Mouse (Mus musculus): ENCODE data around the gene Cacna1h. TPM values are rescaled to one million over a fixed set of nuclear protein-coding genes. Genes with fewer than 3 reads are reported as not detected.
A peak's percentile ranks its signal among the peaks of the same experiment; 100 is the strongest.

Cacna1h gene
- polyA plus RNA-seq, 1 experiment from 2014 or later = 0.15 TPM

GRCm38 (mm10) chr17:25452246-25452965 lies 18.8 kb upstream of the Cacna1h start:
- Histone ChIP-seq H3K27me3 (ENCODE audit: insufficient read depth, low read length) (no peaks in the 10 kb centered on the region), H3K9ac (replicated peaks) (no peak overlapping the region), H3K4me2 (ENCODE audit: low read depth, low read length) (no peak overlapping the region), H3K4me1 (ENCODE audit: insufficient read depth) (0 out of 2 replicates have a peak, but pooled peaks cover 3% of the 10 kb centered on the region), H3K9me3 (ENCODE audit: low read length) (no peaks in the 10 kb centered on the region), H3K4me3 (ENCODE audit: low read depth, low read length) (no peak overlapping the region), H3K36me3 (replicated peaks; ENCODE audit: insufficient read depth, low read length) (no peaks in the 10 kb centered on the region), H3K27ac (ENCODE audit: low read depth) (no peak overlapping the region)
- ATAC-seq (no peak), DNase-seq (no peak)
- 74% methylated on average over 5 of the region's 5 CpGs for WGBS (ENCODE audit: insufficient replicate concordance)
- no peak for TF ChIP-seq CTCF (IDR thresholded peaks at IDR 0.05; ENCODE audit: low read depth)
- TF ChIP-seq EP300 (IDR thresholded peaks at IDR 0.05; ENCODE audit: low read depth) = no peak

- Histone ChIP-seq H3K4me1 (ENCODE audit: insufficient read depth) (0 out of 2 replicates have a peak, but pooled peaks cover 3% of the 10 kb centered on the region), H3K9me3 (ENCODE audit: low read length) (no peaks in the 10 kb centered on the region), H3K4me3 (ENCODE audit: low read depth, low read length) (no peak overlapping the region), H3K36me3 (replicated peaks; ENCODE audit: insufficient read depth, low read length) (no peaks in the 10 kb centered on the region), H3K4me2 (ENCODE audit: low read depth, low read length) (no peak overlapping the region), H3K27ac (ENCODE audit: low read depth) (no peak overlapping the region), H3K27me3 (ENCODE audit: insufficient read depth, low read length) (no peaks in the 10 kb centered on the region), H3K9ac (replicated peaks) (no peak overlapping the region)
- 55% methylated on average over 4 of the region's 4 CpGs for WGBS (ENCODE audit: insufficient replicate concordance)
- ATAC-seq (no peak; the same call in 1 of the 2 replicates), DNase-seq (no peak)
- no peak for TF ChIP-seq EP300 (IDR thresholded peaks at IDR 0.05; ENCODE audit: low read depth)
- TF ChIP-seq CTCF (IDR thresholded peaks at IDR 0.05; ENCODE audit: low read depth) = no peak
Observed at GRCm38 (mm10) chr17:25450329-25450728, 16.7 kb upstream of the Cacna1h start.

GRCm38 (mm10) chr17:25447865-25448264 lies 14.3 kb upstream of the Cacna1h start:
- 70% methylated on average over 12 of the region's 12 CpGs for WGBS (ENCODE audit: insufficient replicate concordance)
- H3K9me3 ChIP-seq (ENCODE audit: low read length) = no peaks in the 10 kb centered on the region
- TF ChIP-seq CTCF (IDR thresholded peaks at IDR 0.05; ENCODE audit: low read depth) = no peak
- no peak for TF ChIP-seq EP300 (IDR thresholded peaks at IDR 0.05; ENCODE audit: low read depth)
- H3K27ac ChIP-seq (ENCODE audit: low read depth) = no peak overlapping the region
- 0 out of 2 replicates have a peak, but pooled peaks cover 3% of the 10 kb centered on the region for H3K4me1 ChIP-seq (ENCODE audit: insufficient read depth)
- no peak for DNase-seq
- no peaks in the 10 kb centered on the region for H3K36me3 ChIP-seq (replicated peaks; ENCODE audit: insufficient read depth, low read length)
- H3K27me3 ChIP-seq (ENCODE audit: insufficient read depth, low read length) = no peaks in the 10 kb centered on the region
- H3K4me2 ChIP-seq (ENCODE audit: low read depth, low read length) = no peak overlapping the region
- H3K4me3 ChIP-seq (ENCODE audit: low read depth, low read length) = no peak overlapping the region
- ATAC-seq = no peak
- no peak overlapping the region for H3K9ac ChIP-seq (replicated peaks)

- no peaks in the 10 kb centered on the region for H3K9me3 ChIP-seq (ENCODE audit: low read length)
Observed at GRCm38 (mm10) chr17:25445841-25446240, 12.3 kb upstream of the Cacna1h start.

GRCm38 (mm10) chr17:25445074-25445473 lies 11.5 kb upstream of the Cacna1h start:
- DNase-seq = no peak
- 46% methylated on average over 4 of the region's 4 CpGs for WGBS (ENCODE audit: insufficient replicate concordance)
- ATAC-seq = no peak
- TF ChIP-seq CTCF (IDR thresholded peaks at IDR 0.05; ENCODE audit: low read depth) = no peak
- TF ChIP-seq EP300 (IDR thresholded peaks at IDR 0.05; ENCODE audit: low read depth) = no peak
- no peaks in the 10 kb centered on the region for H3K27me3 ChIP-seq (ENCODE audit: insufficient read depth, low read length)
- no peak overlapping the region for H3K27ac ChIP-seq (ENCODE audit: low read depth)
- H3K4me2 ChIP-seq (ENCODE audit: low read depth, low read length) = no peak overlapping the region
- H3K4me1 ChIP-seq (ENCODE audit: insufficient read depth) = 0 out of 2 replicates have a peak, but pooled peaks cover 3% of the 10 kb centered on the region
- no peak overlapping the region for H3K9ac ChIP-seq (replicated peaks)
- no peaks in the 10 kb centered on the region for H3K9me3 ChIP-seq (ENCODE audit: low read length)
- no peak overlapping the region for H3K4me3 ChIP-seq (ENCODE audit: low read depth, low read length)
- no peaks in the 10 kb centered on the region for H3K36me3 ChIP-seq (replicated peaks; ENCODE audit: insufficient read depth, low read length)

More at GRCm38 (mm10) chr17:25445841-25446240, 12.3 kb upstream of the Cacna1h start:
- H3K4me2 ChIP-seq (ENCODE audit: low read depth, low read length) = no peak overlapping the region
- H3K36me3 ChIP-seq (replicated peaks; ENCODE audit: insufficient read depth, low read length) = no peaks in the 10 kb centered on the region
- no peak for DNase-seq
- no peak overlapping the region for H3K9ac ChIP-seq (replicated peaks)
- H3K27ac ChIP-seq (ENCODE audit: low read depth) = no peak overlapping the region
- WGBS (ENCODE audit: insufficient replicate concordance) = 83% methylated on average over 3 of the region's 3 CpGs
- no peak for TF ChIP-seq CTCF (IDR thresholded peaks at IDR 0.05; ENCODE audit: low read depth)
- TF ChIP-seq EP300 (IDR thresholded peaks at IDR 0.05; ENCODE audit: low read depth) = no peak
- H3K4me3 ChIP-seq (ENCODE audit: low read depth, low read length) = no peak overlapping the region
- 0 out of 2 replicates have a peak, but pooled peaks cover 3% of the 10 kb centered on the region for H3K4me1 ChIP-seq (ENCODE audit: insufficient read depth)
- no peaks in the 10 kb centered on the region for H3K27me3 ChIP-seq (ENCODE audit: insufficient read depth, low read length)
- ATAC-seq = no peak

GRCm38 (mm10) chr17:25442889-25443288 lies 9.3 kb upstream of the Cacna1h start:
- WGBS (ENCODE audit: insufficient replicate concordance) = 56% methylated on average over 3 of the region's 3 CpGs
- ATAC-seq = no peak
- TF ChIP-seq CTCF (IDR thresholded peaks at IDR 0.05; ENCODE audit: low read depth) = no peak
- no peak for TF ChIP-seq EP300 (IDR thresholded peaks at IDR 0.05; ENCODE audit: low read depth)

More at GRCm38 (mm10) chr17:25442889-25443288, 9.3 kb upstream of the Cacna1h start:
- Histone ChIP-seq H3K4me2 (ENCODE audit: low read depth, low read length) (no peak overlapping the region), H3K36me3 (replicated peaks; ENCODE audit: insufficient read depth, low read length) (no peaks in the 10 kb centered on the region), H3K9ac (replicated peaks) (no peak overlapping the region), H3K27ac (ENCODE audit: low read depth) (0 out of 2 replicates have a peak overlapping the region, but pooled peaks have one; percentile 13), H3K4me1 (ENCODE audit: insufficient read depth) (no peaks in the 10 kb centered on the region), H3K9me3 (ENCODE audit: low read length) (no peaks in the 10 kb centered on the region), H3K4me3 (ENCODE audit: low read depth, low read length) (no peak overlapping the region), H3K27me3 (ENCODE audit: insufficient read depth, low read length) (no peaks in the 10 kb centered on the region)
- DNase-seq = no peak

Data from liver, postnatal 0 days (tissue).